ENCODE assay signal across 8 mouse cellular contexts in the genomic region with DNA sequence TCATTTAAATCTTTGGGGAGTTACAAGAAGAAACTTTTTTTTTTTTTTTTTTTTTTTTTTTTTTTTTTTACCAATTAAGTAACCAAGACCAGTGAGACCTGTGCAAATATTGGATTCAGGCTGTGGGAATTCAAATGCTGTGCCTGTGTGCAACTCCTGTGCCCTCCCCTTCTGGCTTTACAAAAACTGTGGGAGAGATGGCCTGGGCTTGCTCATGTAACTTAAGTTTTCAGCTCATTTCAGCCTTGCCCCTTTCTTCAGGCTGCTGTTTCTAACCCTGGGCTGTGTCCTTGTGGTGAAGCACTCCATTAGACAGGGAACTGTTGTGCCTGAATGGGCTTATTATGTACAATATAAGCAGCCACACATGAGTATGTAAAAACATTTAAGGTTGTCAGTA. TPM values are rescaled to one million over a fixed set of nuclear protein-coding genes. Genes with fewer than 3 reads are reported as not detected.
DNase-seq lines count a peak whose midpoint lies in the region; ATAC-seq and TF ChIP-seq lines count a peak whose summit lies in the region.

No protein-coding gene starts in this region.

- TF ChIP-seq CTCF in heart, adult 2 months (IDR thresholded peaks at IDR 0.05): no peak

- no peak for TF ChIP-seq EP300 in heart, adult 2 months (IDR thresholded peaks at IDR 0.05; ENCODE audit: insufficient read depth, low read depth, low read length)

- no peak overlapping the region; the same call in 1 of the 2 replicates for H3K4me3 ChIP-seq in heart, adult 2 months
- peak overlapping the region; percentile 70 for H3K4me3 ChIP-seq in hindbrain, embryonic 10.5 days
- H3K4me3 ChIP-seq in midbrain, embryonic 11.5 days (ENCODE audit: low read depth, low read length): peak overlapping the region; percentile 57; the same call in 1 of the 2 replicates

- no peaks in the 10 kb centered on the region for H3K9me3 ChIP-seq in hindbrain, embryonic 10.5 days
- no peaks in the 10 kb centered on the region for H3K9me3 ChIP-seq in midbrain, embryonic 11.5 days (ENCODE audit: control insufficient read depth, low read length)

- H3K4me1 ChIP-seq in heart, adult 2 months (ENCODE audit: control insufficient read depth, insufficient read depth, low read length): peaks cover 4% of the 10 kb centered on the region
- peaks cover 17% of the 10 kb centered on the region for H3K4me1 ChIP-seq in hindbrain, embryonic 10.5 days (replicated peaks)
- 0 out of 2 replicates have a peak, but pooled peaks cover 2% of the 10 kb centered on the region for H3K4me1 ChIP-seq in midbrain, embryonic 11.5 days (ENCODE audit: control insufficient read depth, insufficient read depth, low read length)

- ATAC-seq in midbrain, embryonic 11.5 days (ENCODE audit: low FRiP score): no peak
- no peak for ATAC-seq in megakaryocyte-erythroid progenitor cell, adult 5-6 weeks (replicated peaks; ENCODE audit: low FRiP score, low TSS enrichment, poor library complexity, severe bottlenecking)

- intact Hi-C loops in heart, adult 2 months (cut with DNase I): loop anchor here (2.0 kb wide), 3 partner anchors 24 to 90 kb away; a partner anchor contains a TSS

- peak overlapping the region; percentile 71; the same call in 1 of the 2 replicates for H3K4me2 ChIP-seq in midbrain, embryonic 11.5 days

- no peaks in the 10 kb centered on the region for H3K27me3 ChIP-seq in heart, adult 2 months (ENCODE audit: control insufficient read depth, insufficient read depth, low read length)
- no peaks in the 10 kb centered on the region for H3K27me3 ChIP-seq in hindbrain, embryonic 10.5 days (ENCODE audit: insufficient read depth, poor library complexity, severe bottlenecking)
- H3K27me3 ChIP-seq in midbrain, embryonic 11.5 days (ENCODE audit: control insufficient read depth, insufficient read depth, low read length): no peaks in the 10 kb centered on the region

- TF ChIP-seq POLR2A in heart, adult 2 months (IDR thresholded peaks at IDR 0.05; ENCODE audit: insufficient read depth, low read depth, low read length): no peak

- H3K27ac ChIP-seq in heart, adult 2 months: no peak overlapping the region; the same call in 1 of the 2 replicates
- no peak overlapping the region for H3K27ac ChIP-seq in hindbrain, embryonic 10.5 days
- no peak overlapping the region for H3K27ac ChIP-seq in midbrain, embryonic 11.5 days (ENCODE audit: low read depth, low read length)

- H3K36me3 ChIP-seq in heart, adult 2 months (ENCODE audit: control insufficient read depth, insufficient read depth, low read length): no peaks in the 10 kb centered on the region; the same call in 1 of the 2 replicates
- H3K36me3 ChIP-seq in hindbrain, embryonic 10.5 days: peaks cover 15% of the 10 kb centered on the region
- H3K36me3 ChIP-seq in midbrain, embryonic 11.5 days (ENCODE audit: control insufficient read depth, insufficient read depth, low read length): no peaks in the 10 kb centered on the region

- peak overlapping the region; percentile 59 for H3K9ac ChIP-seq in heart, adult 2 months (ENCODE audit: low read depth, low read length)
- no peak overlapping the region for H3K9ac ChIP-seq in midbrain, embryonic 11.5 days (ENCODE audit: low read length)

- peak in 1 of 2 experiments; percentile 24 for DNase-seq in heart, adult 2 months
- no peak for DNase-seq in heart, adult 9 months (ENCODE audit: low spot score in 2 of 2)
- DNase-seq in R1 (ENCODE audit: low read depth, low spot score): peak; percentile 57
- peak; percentile 11 for DNase-seq in hindbrain, embryonic 10.5 days (ENCODE audit: low spot score)
- peak; percentile 89 for DNase-seq in midbrain, embryonic 11.5 days (ENCODE audit: low spot score, missing footprints)
- DNase-seq in urinary bladder, adult 2 months (ENCODE audit: low spot score): no peak
- DNase-seq in kidney, postnatal 10 days: no peak

- peaks cover 4% of the 10 kb centered on the region for H3K79me2 ChIP-seq in heart, adult 2 months (replicated peaks; ENCODE audit: control insufficient read depth, insufficient read depth, low read length)

RNA-seq across cellular contexts. Expression of a gene that starts 1.0 kb away (rescaled TPM):
- total RNA-seq in heart, adult 2 months (2021): 10 to 100 TPM; 84.5 to 85.9 TPM
- 44.1 and 89.8 TPM in 2 replicates for polyA plus RNA-seq in heart, adult 2 months (2012; rRNA removed)
- 60.3 and 75.5 TPM in 2 replicates for polyA plus RNA-seq in hindbrain, embryonic 10.5 days (2016; fragmentation: Nextera tagmentation; extraction: Ambion mirVana)
- 55.3 and 57.4 TPM in 2 replicates for polyA plus RNA-seq in midbrain, embryonic 11.5 days (2014; fragmentation: Nextera tagmentation; extraction: Ambion mirVana)
- total RNA-seq in megakaryocyte-erythroid progenitor cell, adult 5-6 weeks (2014; fragmentation: Nextera tagmentation): 3.2 and 4.3 TPM in 2 replicates
- total RNA-seq in megakaryocyte-erythroid progenitor cell, adult 5-6 weeks (2017): 6.6 and 7.4 TPM in 2 replicates
- polyA plus RNA-seq in urinary bladder, adult 2 months (2012; rRNA removed): 130 and 159 TPM in 2 replicates

RNA-seq across cellular contexts. Expression of a gene that starts 35.2 kb away (rescaled TPM):
- 10 to 100 TPM; 28.9 to 30.6 TPM for total RNA-seq in heart, adult 2 months (2021)
- 7.7 and 15.6 TPM in 2 replicates for polyA plus RNA-seq in heart, adult 2 months (2012; rRNA removed)
- polyA plus RNA-seq in hindbrain, embryonic 10.5 days (2016; fragmentation: Nextera tagmentation; extraction: Ambion mirVana): 34.4 and 38.9 TPM in 2 replicates
- 29.6 and 36.1 TPM in 2 replicates for polyA plus RNA-seq in midbrain, embryonic 11.5 days (2014; fragmentation: Nextera tagmentation; extraction: Ambion mirVana)
- total RNA-seq in megakaryocyte-erythroid progenitor cell, adult 5-6 weeks (2014; fragmentation: Nextera tagmentation): 23.3 and 32.6 TPM in 2 replicates
- total RNA-seq in megakaryocyte-erythroid progenitor cell, adult 5-6 weeks (2017): 57.3 and 81.0 TPM in 2 replicates
- 20.2 and 21.2 TPM in 2 replicates for polyA plus RNA-seq in urinary bladder, adult 2 months (2012; rRNA removed)

Comparison
In these comparisons a context has a peak if more than half of its experiments do, and no peak if none do; other contexts are left out.
1. DNase-seq: peak in R1 (single experiment), hindbrain, embryonic 10.5 days (single experiment) and midbrain, embryonic 11.5 days (single experiment); none in heart, adult 9 months (0 of 2), urinary bladder, adult 2 months (single experiment) and kidney, postnatal 10 days (single experiment).